ENCODE assay signal across 11 mouse cellular contexts in genomic region chr15:80915850-80916249, GRCm38 (mm10). TPM values are rescaled to one million over a fixed set of nuclear protein-coding genes. Genes with fewer than 3 reads are reported as not detected.
DNase-seq lines count a peak whose midpoint lies in the region; ATAC-seq and TF ChIP-seq lines count a peak whose summit lies in the region.
"Had no signal": no experiment of that assay in that cellular context is flagged by ENCODE, and none has a peak within 500 bp of the region (broad histone marks: within the 10 kb centered on the region; RNA-seq: fewer than 3 reads in every experiment).

No protein-coding gene starts in this region.

- H3K4me1 ChIP-seq in heart, embryonic 10.5 days = 0 out of 2 replicates have a peak, but pooled peaks cover 3% of the 10 kb centered on the region
- no peaks in the 10 kb centered on the region for H3K4me1 ChIP-seq in limb, embryonic 10.5 days

- no peak overlapping the region for H3K27ac ChIP-seq in heart, embryonic 10.5 days
- H3K27ac ChIP-seq in limb, embryonic 10.5 days = no peak overlapping the region

- peak; percentile 21 to 22 for DNase-seq in heart, adult 18-20 months
- DNase-seq in heart, embryonic 10.5 days (ENCODE audit: low spot score) = no peak
- DNase-seq in 3134 (ENCODE audit: extremely low read depth, insufficient read length, low spot score) (peak; percentile 63), Patski (ENCODE audit: low read depth, low spot score) (no peak)
- DNase-seq in kidney, postnatal 10 days = peak; percentile 57
- no peak for DNase-seq in limb, embryonic 10.5 days (ENCODE audit: low spot score)
- DNase-seq in B cell, adult 2 months = no peak
- no peak for DNase-seq in layer of hippocampus, postnatal 25 days (ENCODE audit: extremely low spot score in 1 of 2, low spot score in 1 of 2)
- DNase-seq: liver, postnatal 0 days; thymus, adult 18-20 months had no signal

- no peak for TF ChIP-seq CTCF in Patski (IDR thresholded peaks at IDR 0.05)

- CTCF ChIA-PET in Patski (lab: Charles Lee) = interaction anchor here (1.0 to 3.0 kb wide), 3 partner anchors 11 to 211 kb away, joined by 3 to 10 read pairs (median 3); no protein-coding TSS in a partner anchor

- no peaks in the 10 kb centered on the region for H3K9me3 ChIP-seq in heart, embryonic 10.5 days
- no peaks in the 10 kb centered on the region for H3K9me3 ChIP-seq in limb, embryonic 10.5 days (replicated peaks)

- POLR2A ChIA-PET in Patski (lab: Charles Lee) = no interaction called here

- H3K27me3 ChIP-seq in heart, embryonic 10.5 days (ENCODE audit: insufficient read depth, poor library complexity, severe bottlenecking) = no peaks in the 10 kb centered on the region
- H3K27me3 ChIP-seq in Patski = no peaks in the 10 kb centered on the region
- no peaks in the 10 kb centered on the region for H3K27me3 ChIP-seq in limb, embryonic 10.5 days (ENCODE audit: low read depth, poor library complexity, severe bottlenecking)

- in situ Hi-C loops in Patski (cut with MboI; ENCODE audit: low pct_unique_long_range_greater_than_20kb) = no loop called here

- ATAC-seq in Patski = peak; percentile 59
- ATAC-seq: activated CD4-positive, CD25-positive, alpha-beta regulatory T cell, adult 4 months; liver, postnatal 0 days had no signal

- H3K4me3 ChIP-seq in heart, embryonic 10.5 days = no peak overlapping the region
- H3K4me3 ChIP-seq in limb, embryonic 10.5 days = no peak overlapping the region

- WGBS in heart, embryonic 10.5 days = 64% methylated on average over 2 of the region's 2 CpGs
- 90% methylated on average over 2 of the region's 2 CpGs for WGBS in limb, embryonic 10.5 days

- H3K36me3 ChIP-seq in heart, embryonic 10.5 days = peaks cover 89% of the 10 kb centered on the region
- peaks cover 98% of the 10 kb centered on the region for H3K36me3 ChIP-seq in limb, embryonic 10.5 days

RNA-seq across cellular contexts. Expression of gene Adsl, which starts 32.4 kb away (rescaled TPM):
- 10 to 100 TPM; 82.9 to 91.7 TPM for total RNA-seq in heart, adult 18-20 months (2021)
- polyA plus RNA-seq in heart, embryonic 10.5 days (2016; fragmentation: Nextera tagmentation; extraction: Ambion mirVana) = 220 and 222 TPM in 2 replicates
- 107 TPM for polyA plus RNA-seq in Patski (2021)
- 213 and 259 TPM in 2 replicates for polyA plus RNA-seq in limb, embryonic 10.5 days (2016; fragmentation: Nextera tagmentation; extraction: Ambion mirVana)
- 10 to 100 TPM; 28.2 to 29.7 TPM for total RNA-seq in layer of hippocampus, postnatal 25 days (2021)

Comparison
In these comparisons a context has a peak if more than half of its experiments do, and no peak if none do; other contexts are left out.
1. DNase-seq: peak in heart, adult 18-20 months (2 of 2), 3134 (single experiment) and kidney, postnatal 10 days (single experiment); none in heart, embryonic 10.5 days (single experiment), Patski (single experiment), limb, embryonic 10.5 days (single experiment), B cell, adult 2 months (0 of 2) and layer of hippocampus, postnatal 25 days (0 of 2).